Mouse (Mus musculus): ENCODE measurements around the gene Lrguk. TPM values are rescaled to one million over a fixed set of nuclear protein-coding genes. Genes with fewer than 3 reads are reported as not detected.

The Lrguk gene
- total RNA-seq, 2 experiments from 2014 or later: 2.2 to 2.5 TPM

- intact Hi-C loops (cut with DNase I): no loop called here
Measured at GRCm38 (mm10) chr6:34049433-34049832, 20.2 kb downstream of the Lrguk start.

GRCm38 (mm10) chr6:34059741-34060140 is 30.5 kb downstream of the Lrguk start:
- intact Hi-C loops (cut with DNase I): no loop called here
- DNase-seq: no peak

More at GRCm38 (mm10) chr6:34049433-34049832, 20.2 kb downstream of the Lrguk start:
- no peak for DNase-seq

GRCm38 (mm10) chr6:34066790-34067189 is 37.5 kb downstream of the Lrguk start:
- intact Hi-C loops (cut with DNase I): no loop called here
- no peak for DNase-seq

GRCm38 (mm10) chr6:34067271-34067670 is 38.0 kb downstream of the Lrguk start:
- no peak for DNase-seq
- intact Hi-C loops (cut with DNase I): no loop called here

GRCm38 (mm10) chr6:34071936-34072335 is 42.7 kb downstream of the Lrguk start:
- no peak for DNase-seq
- intact Hi-C loops (cut with DNase I): loop anchor here (10.0 kb wide), 1 partner anchor 83 kb away; no protein-coding TSS in a partner anchor

- intact Hi-C loops (cut with DNase I): loop anchor here (10.0 kb wide), 1 partner anchor 81 kb away; no protein-coding TSS in a partner anchor
- no peak for DNase-seq
Measured at GRCm38 (mm10) chr6:34073931-34074442, 44.7 kb downstream of the Lrguk start.

- no peak for DNase-seq
- intact Hi-C loops (cut with DNase I): loop anchor here (10.0 kb wide), 1 partner anchor 79 kb away; no protein-coding TSS in a partner anchor
Measured at GRCm38 (mm10) chr6:34075520-34075919, 46.3 kb downstream of the Lrguk start.

GRCm38 (mm10) chr6:34083471-34083870 is 54.2 kb downstream of the Lrguk start:
- DNase-seq: no peak
- intact Hi-C loops (cut with DNase I): no loop called here

GRCm38 (mm10) chr6:34087701-34088100 is 58.5 kb downstream of the Lrguk start:
- intact Hi-C loops (cut with DNase I): no loop called here
- no peak for DNase-seq

- intact Hi-C loops (cut with DNase I): no loop called here
- DNase-seq: no peak
Measured at GRCm38 (mm10) chr6:34088986-34089385, 59.7 kb downstream of the Lrguk start.

GRCm38 (mm10) chr6:34091537-34091936 is 62.3 kb downstream of the Lrguk start:
- intact Hi-C loops (cut with DNase I): no loop called here
- DNase-seq: no peak

- intact Hi-C loops (cut with DNase I): no loop called here
- DNase-seq: no peak
Measured at GRCm38 (mm10) chr6:34096274-34096673, 67.0 kb downstream of the Lrguk start.

- intact Hi-C loops (cut with DNase I): no loop called here
- no peak for DNase-seq
Measured at GRCm38 (mm10) chr6:34096905-34097304, 67.7 kb downstream of the Lrguk start.

- intact Hi-C loops (cut with DNase I): no loop called here
Measured at GRCm38 (mm10) chr6:34099725-34100124, 70.5 kb downstream of the Lrguk start.

GRCm38 (mm10) chr6:34101531-34102396 is 72.5 kb downstream of the Lrguk start:
- intact Hi-C loops (cut with DNase I): no loop called here
- no peak for DNase-seq

More at GRCm38 (mm10) chr6:34099725-34100124, 70.5 kb downstream of the Lrguk start:
- DNase-seq: no peak

- intact Hi-C loops (cut with DNase I): no loop called here
- DNase-seq: no peak
Measured at GRCm38 (mm10) chr6:34103251-34103920, 74.1 kb downstream of the Lrguk start.

- no peak for DNase-seq
- intact Hi-C loops (cut with DNase I): no loop called here
Measured at GRCm38 (mm10) chr6:34110571-34110970, 81.3 kb downstream of the Lrguk start.

- no peak for DNase-seq
- intact Hi-C loops (cut with DNase I): no loop called here
Measured at GRCm38 (mm10) chr6:34111406-34111805, 82.2 kb downstream of the Lrguk start.

GRCm38 (mm10) chr6:34116838-34117478 is 87.7 kb downstream of the Lrguk start:
- intact Hi-C loops (cut with DNase I): no loop called here

GRCm38 (mm10) chr6:34124401-34124800 is 95.2 kb downstream of the Lrguk start:
- intact Hi-C loops (cut with DNase I): no loop called here

More at GRCm38 (mm10) chr6:34116838-34117478, 87.7 kb downstream of the Lrguk start:
- no peak for DNase-seq

GRCm38 (mm10) chr6:34129261-34129660 is 100.0 kb downstream of the Lrguk start:
- DNase-seq: no peak
- intact Hi-C loops (cut with DNase I): no loop called here

More at GRCm38 (mm10) chr6:34124401-34124800, 95.2 kb downstream of the Lrguk start:
- DNase-seq: no peak
